Mouse (Mus musculus) olfactory bulb, adult 2 months (tissue): Measurements from ENCODE around the gene Katnb1. TPM values are rescaled to one million over a fixed set of nuclear protein-coding genes. Genes with fewer than 3 reads are reported as not detected.
A peak's percentile ranks its signal among the peaks of the same experiment; 100 is the strongest.

ENCODE experiments used
- H3K27ac ChIP-seq: fragments of 200-500 bp; 2 replicates; pipeline ENCODE4 v1.5.1; 2012; ENCODE audit warnings: low read depth, low read length; ENCODE audit not compliant: insufficient read depth
- H3K4me1 ChIP-seq: fragments of 200-500 bp; 2 replicates; pipeline ENCODE4 v1.6.1; 2012; ENCODE audit warnings: low read length; ENCODE audit not compliant: control insufficient read depth, insufficient read depth
- H3K4me3 ChIP-seq: fragments of 200-500 bp; 2 replicates; pipeline ENCODE4 v1.5.1; 2012; ENCODE audit warnings: mild to moderate bottlenecking, low read depth, low read length, moderate library complexity; ENCODE audit not compliant: insufficient read depth
- CTCF ChIP-seq: fragments of 200-500 bp; IDR thresholded peaks from 2 replicates; pipeline ENCODE4 v1.5.1; 2012; ENCODE audit warnings: low read depth, mild to moderate bottlenecking, low read length, moderate library complexity; ENCODE audit not compliant: insufficient read depth
- POLR2A ChIP-seq: fragments of 200-500 bp; IDR thresholded peaks from 2 replicates; pipeline ENCODE4 v1.6.1; 2012; ENCODE audit warnings: mild to moderate bottlenecking, low read depth, low read length, moderate library complexity; ENCODE audit not compliant: insufficient read depth
- WGBS: fragments of 180-500 bp; shearing (Covaris S2); methylation state at CpG from one replicate; pipeline ENCODE4 v1.1.7; 2018; 5-methylcytosine and 5-hydroxymethylcytosine counted together
- polyA plus RNA-seq: library from polyadenylated mRNA; stranded (reverse); fragments of >200 nt; gene quantifications from 2 replicates; pipeline ENCODE4 v1.2.4, GENCODE M21; 2012; ENCODE audit warnings: low replicate concordance; ENCODE audit not compliant: missing spikeins, insufficient read depth, insufficient read length

Katnb1 gene
- polyA plus RNA-seq, 1 experiment = not detected

DNA sequence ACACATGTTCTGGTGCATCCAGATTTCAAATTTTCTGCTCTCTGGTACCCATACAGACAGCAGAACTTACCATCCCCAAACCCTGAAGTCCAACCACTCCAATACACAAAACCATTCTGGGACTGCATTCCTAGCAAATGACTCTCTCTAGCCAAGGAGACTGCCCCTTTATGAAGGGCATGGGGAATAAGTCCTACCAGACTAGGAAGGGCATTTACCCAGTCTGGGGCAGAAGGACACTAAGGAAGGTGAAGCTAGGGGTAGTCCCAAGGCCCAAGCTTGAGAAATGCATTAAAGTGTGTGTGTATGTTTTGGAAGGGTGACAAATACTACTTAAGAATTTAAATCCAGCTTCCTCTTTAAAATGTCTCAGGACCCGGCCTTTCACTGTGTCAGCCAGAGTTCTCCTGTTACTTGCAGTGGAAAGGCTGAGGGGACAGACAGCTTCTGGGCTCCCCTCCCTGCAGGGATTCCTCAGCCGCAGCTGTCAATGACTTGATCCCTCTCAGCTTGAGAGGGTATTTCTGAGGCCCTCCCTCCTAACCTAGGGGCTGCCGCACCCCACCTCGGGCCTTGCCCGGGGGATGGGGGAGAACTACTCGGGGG lies 60.6 kb downstream of the Katnb1 start:
- TF ChIP-seq CTCF = no peak
- TF ChIP-seq POLR2A = no peak
- Histone ChIP-seq H3K27ac (peak overlapping the region; percentile 30; the same call in 1 of the 2 replicates), H3K4me3 (peak overlapping the region; percentile 83), H3K4me1 (peaks cover 33% of the 10 kb centered on the region)
- under 1% methylated on average over 6 of the region's 6 CpGs for WGBS

DNA sequence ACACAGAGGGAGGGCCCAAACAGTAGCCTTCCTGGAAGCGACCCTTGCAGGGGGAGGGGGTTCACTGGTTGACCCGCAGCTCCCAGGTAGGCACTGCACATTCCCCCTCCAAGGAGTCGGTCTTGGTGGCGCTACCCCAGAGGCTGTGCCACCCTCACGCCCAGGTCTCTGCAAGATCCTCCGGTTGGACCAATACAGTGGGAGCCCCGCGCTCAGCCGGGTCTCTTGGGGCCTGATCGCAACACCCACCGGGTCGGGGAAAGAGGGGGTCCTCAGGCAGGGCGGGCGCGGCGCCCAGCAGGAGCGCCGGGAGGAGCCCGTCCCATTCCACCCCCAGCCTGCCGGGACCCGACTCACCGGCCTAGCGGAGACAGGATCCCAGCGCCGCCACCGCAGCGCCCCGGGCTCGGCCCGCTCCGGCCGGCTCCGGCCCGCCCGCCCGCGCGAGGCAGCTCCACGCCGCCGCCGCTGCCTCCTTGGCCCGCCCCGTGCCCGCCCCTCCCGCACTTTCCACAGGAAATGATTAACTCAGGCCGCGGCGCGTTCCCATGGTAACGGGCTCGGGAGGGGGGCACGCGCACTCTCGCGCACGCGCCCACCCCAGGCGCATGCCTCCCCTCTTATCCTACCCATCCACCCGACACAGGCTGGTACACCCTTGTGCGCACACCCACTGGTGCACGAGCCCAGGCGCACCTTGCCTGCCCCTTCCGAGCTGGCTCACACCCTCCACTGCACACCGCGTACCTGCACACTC lies 61.3 kb downstream of the Katnb1 start:
- Histone ChIP-seq H3K4me1 (peaks cover 31% of the 10 kb centered on the region), H3K27ac (peak overlapping the region; percentile 79), H3K4me3 (peak overlapping the region; percentile 83)
- WGBS = 1% methylated on average over 64 of the region's 66 CpGs
- TF ChIP-seq CTCF = no peak
- peak; percentile 20; the same call in 1 of the 2 replicates for TF ChIP-seq POLR2A

DNA sequence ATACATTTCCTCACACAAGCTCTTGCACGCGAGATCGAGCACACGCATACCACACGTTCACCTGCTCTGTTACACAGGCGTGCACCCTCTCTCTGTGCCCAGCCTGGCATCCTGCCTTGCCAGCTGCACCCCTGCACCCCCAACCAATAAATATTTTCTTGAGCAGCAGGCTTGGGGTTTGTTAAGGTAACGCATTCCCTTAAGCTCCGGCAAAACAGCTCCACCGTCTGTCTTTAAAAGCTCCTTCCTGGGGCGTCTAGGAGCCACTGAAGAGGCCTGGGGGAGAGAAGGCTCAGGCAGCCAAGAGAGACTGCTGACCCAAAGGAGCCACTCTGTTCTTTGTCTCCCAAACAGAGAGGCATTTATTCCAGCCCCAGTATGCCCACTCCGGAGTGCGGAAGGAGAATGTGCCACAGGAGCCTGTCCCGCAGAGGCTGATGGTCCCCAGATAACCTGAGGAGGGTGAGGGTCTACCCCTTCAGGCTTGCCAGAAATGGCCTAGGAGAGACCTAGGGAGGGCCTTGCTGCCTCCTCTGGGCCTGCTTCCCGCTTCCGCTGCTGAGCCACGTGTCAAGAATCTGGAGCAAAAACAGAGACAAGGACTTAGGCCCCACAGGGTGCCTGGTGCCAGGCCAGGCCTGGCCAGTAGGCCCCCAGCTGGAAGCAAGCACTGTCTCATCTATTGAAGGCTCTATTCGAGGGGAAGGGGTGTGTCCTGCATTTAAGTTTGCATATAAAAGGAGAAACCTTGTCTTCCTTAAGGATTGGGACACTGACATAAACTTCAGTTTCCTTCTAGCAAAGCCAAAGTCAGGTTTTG lies 62.2 kb downstream of the Katnb1 start:
- TF ChIP-seq CTCF = no peak
- no peak for TF ChIP-seq POLR2A
- peaks cover 21% of the 10 kb centered on the region for H3K4me1 ChIP-seq
- peak overlapping the region; percentile 83 for H3K4me3 ChIP-seq
- peak overlapping the region; percentile 79 for H3K27ac ChIP-seq
- 26% methylated on average over 17 of the region's 17 CpGs for WGBS

DNA sequence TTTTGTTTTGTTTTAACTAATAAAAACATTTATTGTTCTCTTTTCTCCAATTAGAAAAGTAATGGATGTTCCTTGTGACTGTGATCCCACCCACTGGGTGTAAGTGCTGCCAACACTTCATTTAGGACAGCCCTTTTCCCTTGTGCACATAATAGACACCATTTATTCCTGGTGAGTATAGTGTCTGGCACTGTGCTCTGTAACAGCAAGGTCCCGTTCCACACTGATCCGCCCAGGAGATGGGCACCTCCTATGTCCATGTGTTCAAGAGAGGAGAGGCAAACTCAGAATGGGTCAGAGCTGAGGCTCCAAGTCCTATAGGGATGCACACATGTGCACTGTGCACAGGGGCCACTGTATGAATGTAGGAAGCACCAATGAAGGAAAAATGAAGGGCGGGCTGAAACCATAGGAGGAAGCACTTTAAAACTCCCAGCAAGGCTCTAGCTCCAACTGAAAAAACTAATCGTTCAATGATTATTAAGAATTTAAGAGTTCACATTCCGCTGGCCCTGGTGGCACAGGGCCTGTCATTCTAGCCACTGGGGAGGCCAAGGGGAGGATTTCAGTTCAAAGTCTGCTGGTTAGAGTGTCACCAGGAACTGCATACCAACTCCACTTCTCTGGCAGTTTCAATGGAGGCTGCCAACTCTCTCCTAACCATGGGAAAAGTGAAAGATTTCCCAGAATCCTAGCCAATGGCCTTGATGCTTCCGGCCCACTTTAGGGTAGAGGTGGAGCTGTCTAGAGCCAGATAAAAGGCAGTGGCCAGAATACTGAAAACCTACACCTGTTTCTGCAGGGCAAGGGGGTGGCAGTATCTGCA lies 63.0 kb downstream of the Katnb1 start:
- peaks cover 19% of the 10 kb centered on the region for H3K4me1 ChIP-seq
- TF ChIP-seq POLR2A (no peak), CTCF (no peak)
- WGBS = 65% methylated on average over 6 of the region's 6 CpGs
- H3K27ac ChIP-seq = peak overlapping the region; percentile 52; the same call in 1 of the 2 replicates
- no peak overlapping the region for H3K4me3 ChIP-seq

DNA sequence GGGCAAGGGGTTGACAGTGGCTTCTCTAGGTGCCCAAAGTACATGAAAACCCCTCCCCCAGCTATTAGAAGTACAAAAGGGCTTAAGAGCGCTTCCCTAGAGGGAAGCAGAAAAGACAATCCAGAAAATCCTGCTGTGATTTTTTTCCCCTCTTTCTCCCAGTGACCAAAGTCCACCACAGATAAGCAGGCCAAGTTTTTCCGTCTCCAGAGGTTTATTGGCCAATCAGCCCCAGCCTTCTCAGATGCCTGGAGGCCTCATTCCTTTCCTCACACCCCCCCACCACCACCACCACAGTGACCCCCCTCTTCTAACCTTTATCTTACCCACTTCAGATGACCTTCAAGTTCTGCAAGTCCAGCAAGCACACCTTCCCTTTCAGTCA lies 63.6 kb downstream of the Katnb1 start:
- TF ChIP-seq POLR2A = no peak
- no peak for TF ChIP-seq CTCF
- 79% methylated on average over 2 of the region's 2 CpGs for WGBS

DNA sequence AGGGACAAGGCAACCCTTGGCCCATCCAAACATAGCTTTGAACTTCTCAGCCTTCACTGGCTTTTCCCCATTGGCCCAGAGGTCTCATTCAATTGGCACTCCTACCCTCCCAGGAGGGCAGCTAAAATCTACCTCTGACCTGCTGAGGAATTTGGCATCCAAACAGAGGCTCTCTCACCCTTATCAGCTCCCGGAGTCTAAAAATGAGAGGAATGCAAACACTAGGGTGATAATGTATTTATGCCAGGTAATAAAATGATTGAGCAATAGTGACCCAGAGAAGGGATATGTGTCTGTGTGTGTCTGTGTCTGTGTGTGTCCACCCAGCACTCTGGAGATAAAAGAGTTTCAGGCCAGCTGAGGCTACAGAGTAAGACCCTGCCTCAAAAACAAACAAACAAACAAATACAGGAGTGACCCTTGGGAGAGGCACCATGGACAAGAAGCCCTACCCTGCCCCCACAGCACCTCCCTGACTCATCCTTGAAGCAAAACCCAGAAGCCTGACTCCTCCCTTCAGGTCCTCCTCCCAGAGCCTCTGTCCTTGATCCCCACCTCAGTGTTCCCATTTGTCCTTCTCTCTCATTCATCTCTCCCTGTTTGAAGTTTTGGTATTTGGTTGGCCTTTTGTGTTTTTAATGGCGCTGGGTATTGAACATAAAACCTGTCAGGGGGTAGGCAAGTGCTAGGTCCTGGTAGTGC lies 65.2 kb downstream of the Katnb1 start:
- H3K4me3 ChIP-seq = no peak overlapping the region
- H3K27ac ChIP-seq = no peak overlapping the region
- 87% methylated on average over 2 of the region's 2 CpGs for WGBS
- no peak for TF ChIP-seq CTCF
- TF ChIP-seq POLR2A = no peak
- peaks cover 18% of the 10 kb centered on the region for H3K4me1 ChIP-seq

More for the DNA sequence above, 63.6 kb downstream of the Katnb1 start:
- Histone ChIP-seq H3K4me3 (no peak overlapping the region), H3K4me1 (peaks cover 23% of the 10 kb centered on the region), H3K27ac (no peak overlapping the region)

DNA sequence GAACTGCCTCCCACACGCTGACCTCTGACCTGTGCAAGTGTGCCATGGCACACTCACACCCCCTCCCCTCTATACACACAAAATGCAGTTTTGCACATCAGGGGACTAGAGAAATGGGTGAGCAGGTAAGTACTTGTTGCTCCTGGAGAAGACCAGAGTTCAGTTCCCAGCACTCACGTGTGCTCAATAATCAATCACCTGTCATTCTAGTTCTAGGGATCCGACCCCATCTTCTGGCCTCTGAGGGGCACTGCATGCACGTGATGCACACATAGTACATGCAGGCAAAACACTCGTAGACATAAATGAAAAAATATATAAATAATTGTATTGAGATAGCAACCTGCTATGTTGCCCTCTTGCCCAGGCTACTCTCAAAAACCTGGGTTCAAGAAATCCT lies 65.9 kb downstream of the Katnb1 start:
- Histone ChIP-seq H3K27ac (no peak overlapping the region), H3K4me1 (peaks cover 16% of the 10 kb centered on the region), H3K4me3 (no peak overlapping the region)
- no peak for TF ChIP-seq CTCF
- TF ChIP-seq POLR2A = no peak
- 94% methylated on average over 5 of the region's 5 CpGs for WGBS

DNA sequence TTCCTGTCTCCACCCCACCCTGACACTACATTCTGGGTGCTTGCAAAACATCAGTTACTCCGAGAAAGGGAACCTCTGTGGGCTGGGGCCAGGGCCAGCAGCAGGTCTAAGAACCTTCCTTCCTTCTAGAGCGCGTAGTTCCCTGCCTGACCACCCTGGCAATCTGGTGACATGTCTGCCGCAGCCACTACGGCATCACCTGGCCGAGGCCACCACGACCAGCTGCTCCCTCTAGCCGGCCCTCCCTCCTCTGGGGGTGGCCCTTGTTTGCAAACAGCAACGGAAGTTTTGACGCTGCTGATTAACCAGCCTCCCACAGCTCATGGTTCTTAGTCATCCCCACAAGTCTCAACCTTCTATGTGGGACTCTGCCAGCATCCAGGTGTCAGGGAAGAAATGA lies 68.4 kb downstream of the Katnb1 start:
- Histone ChIP-seq H3K4me3 (no peak overlapping the region), H3K27ac (no peak overlapping the region), H3K4me1 (peaks cover 4% of the 10 kb centered on the region)
- 41% methylated on average over 10 of the region's 10 CpGs for WGBS
- TF ChIP-seq POLR2A = no peak
- TF ChIP-seq CTCF = no peak
